Mouse (Mus musculus): ENCODE data around the gene D5Ertd577e.
"Not testable (repeated sequence)": the region's sequence is repeated elsewhere in the genome, so short reads cannot be mapped to it uniquely, and the experiment has no call there.

- not testable (repeated sequence) for TF ChIP-seq ZC3H11A (IDR thresholded peaks at IDR 0.05; ENCODE audit: borderline replicate concordance, low read depth, low read length); HCFC1 (IDR thresholded peaks at IDR 0.05; ENCODE audit: borderline replicate concordance, insufficient read depth, low read length); ZNF384 (IDR thresholded peaks at IDR 0.05; ENCODE audit: low read depth, low read length)
Measured at GRCm38 (mm10) chr5:95456506-95456905, at the start of gene D5Ertd577e.
